Mouse (Mus musculus) heart, embryonic 16.5 days (tissue): ENCODE results near the gene Ano8. TPM values are rescaled to one million over a fixed set of nuclear protein-coding genes. Genes with fewer than 3 reads are reported as not detected.
A peak's percentile ranks its signal among the peaks of the same experiment; 100 is the strongest.

Experiments
- ATAC-seq: fragments of 200-750 bp; cut with Nextera tagmentation; replicated peaks from 2 replicates; pipeline ENCODE4 v1.8.0; 2017; ENCODE audit warnings: moderate number of reproducible peaks; ENCODE audit not compliant: insufficient read depth, low FRiP score; ENCODE audit errors: extremely low read depth
- H3K27ac ChIP-seq: fragments of 300-500 bp; sonication (generic); 2 replicates; pipeline ENCODE4 v1.5.1; 2014; ENCODE audit warnings: mild to moderate bottlenecking, low read length, control low read depth, moderate library complexity
- H3K27me3 ChIP-seq: fragments of 300-500 bp; sonication (generic); 2 replicates; pipeline ENCODE4 v1.6.1; 2014; ENCODE audit warnings: low read length, mixed read lengths; ENCODE audit not compliant: control insufficient read depth, insufficient read depth
- H3K36me3 ChIP-seq: fragments of 300-500 bp; sonication (generic); 2 replicates; pipeline ENCODE4 v1.6.1; 2014; ENCODE audit not compliant: control insufficient read depth, insufficient read depth
- H3K4me1 ChIP-seq: fragments of 300-500 bp; sonication (generic); 2 replicates; pipeline ENCODE4 v1.6.1; 2014; ENCODE audit warnings: low read length, mixed read lengths; ENCODE audit not compliant: control insufficient read depth, insufficient read depth
- H3K4me2 ChIP-seq: fragments of 300-500 bp; sonication (generic); 2 replicates; pipeline ENCODE4 v1.6.1; 2014; ENCODE audit warnings: low read depth, mild to moderate bottlenecking, control low read depth, low read length
- H3K4me3 ChIP-seq: fragments of 300-500 bp; sonication (generic); 2 replicates; pipeline ENCODE4 v1.5.1; 2014; ENCODE audit warnings: mild to moderate bottlenecking, control low read depth, low read length
- H3K9ac ChIP-seq: fragments of 300-500 bp; sonication (generic); 2 replicates; pipeline ENCODE4 v1.6.1; 2014; ENCODE audit warnings: low read length, control low read depth
- H3K9me3 ChIP-seq: fragments of 300-500 bp; sonication (generic); replicated peaks from 2 replicates; pipeline ENCODE4 v1.6.1; 2016; ENCODE audit warnings: low read length; ENCODE audit not compliant: control insufficient read depth
- WGBS: fragments of 180-500 bp; shearing (Covaris S2); extraction: QIAGEN DNeasy Blood & Tissue Kit; methylation state at CpG from one replicate; pipeline ENCODE4 v1.1.7; 2014; 5-methylcytosine and 5-hydroxymethylcytosine counted together
- polyA plus RNA-seq: library from polyadenylated mRNA; unstranded; fragments of >200 nt; fragmentation: Nextera tagmentation; extraction: Ambion mirVana; gene quantifications from 2 replicates; pipeline ENCODE4 v1.2.1, GENCODE M21; 2015

Gene Ano8
- polyA plus RNA-seq, 1 experiment from 2014 or later, result 0.37 TPM

- H3K36me3 ChIP-seq, result peaks cover 4% of the 10 kb centered on the region
Measured at GRCm38 (mm10) chr8:71476099-71476940, 9.4 kb downstream of the Ano8 start.

DNA sequence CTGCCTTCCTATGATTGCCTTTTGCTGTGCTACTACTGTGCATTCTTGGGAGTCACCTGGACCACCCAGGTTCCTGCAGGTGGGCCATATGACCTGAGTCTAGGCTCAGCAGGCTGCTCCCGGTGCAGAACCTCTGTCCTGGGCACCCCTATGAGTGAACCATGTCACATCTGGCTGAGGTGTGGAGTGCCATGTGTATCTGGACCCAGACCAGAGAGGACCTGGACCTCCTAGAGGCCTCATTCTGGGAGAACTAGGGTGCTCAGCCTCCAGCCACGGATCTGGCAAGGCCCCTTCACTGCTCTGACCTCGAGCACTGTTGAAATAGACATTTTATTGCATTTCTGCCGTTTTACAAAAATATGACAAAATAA is 10.1 kb downstream of the Ano8 start:
- Histone ChIP-seq H3K27me3 (peaks cover 2% of the 10 kb centered on the region; the same call in 1 of the 2 replicates), H3K36me3 (peaks cover 4% of the 10 kb centered on the region), H3K9me3 (no peaks in the 10 kb centered on the region), H3K27ac (peak overlapping the region; percentile 82; the same call in 1 of the 2 replicates), H3K4me2 (peak overlapping the region; percentile 70), H3K4me3 (peak overlapping the region; percentile 62), H3K4me1 (peaks cover 9% of the 10 kb centered on the region), H3K9ac (peak overlapping the region; percentile 71)
- 29% methylated on average over 4 of the region's 4 CpGs for WGBS
- ATAC-seq, result no peak

More at GRCm38 (mm10) chr8:71476099-71476940, 9.4 kb downstream of the Ano8 start:
- peak overlapping the region; percentile 71 for H3K9ac ChIP-seq
- H3K9me3 ChIP-seq, result no peaks in the 10 kb centered on the region
- peak overlapping the region; percentile 62 for H3K4me3 ChIP-seq
- ATAC-seq, result peak; percentile 75
- H3K4me2 ChIP-seq, result peak overlapping the region; percentile 70
- H3K27me3 ChIP-seq, result peaks cover 2% of the 10 kb centered on the region; the same call in 1 of the 2 replicates
- under 1% methylated on average over 117 of the region's 121 CpGs for WGBS
- peak overlapping the region; percentile 82 for H3K27ac ChIP-seq
- H3K4me1 ChIP-seq, result peaks cover 9% of the 10 kb centered on the region

GRCm38 (mm10) chr8:71474785-71475701 is 10.7 kb downstream of the Ano8 start:
- peaks cover 14% of the 10 kb centered on the region for H3K4me1 ChIP-seq
- H3K4me2 ChIP-seq, result no peak overlapping the region
- no peak for ATAC-seq
- 91% methylated on average over 25 of the region's 25 CpGs for WGBS
- H3K27me3 ChIP-seq, result peaks cover 2% of the 10 kb centered on the region; the same call in 1 of the 2 replicates
- H3K9me3 ChIP-seq, result no peaks in the 10 kb centered on the region
- no peak overlapping the region for H3K4me3 ChIP-seq
- peaks cover 4% of the 10 kb centered on the region for H3K36me3 ChIP-seq
- H3K27ac ChIP-seq, result no peak overlapping the region
- no peak overlapping the region for H3K9ac ChIP-seq

- Histone ChIP-seq H3K9ac (no peak overlapping the region), H3K36me3 (peaks cover 4% of the 10 kb centered on the region), H3K9me3 (no peaks in the 10 kb centered on the region), H3K4me2 (no peak overlapping the region), H3K4me3 (no peak overlapping the region), H3K27me3 (peaks cover 2% of the 10 kb centered on the region; the same call in 1 of the 2 replicates), H3K4me1 (peaks cover 19% of the 10 kb centered on the region), H3K27ac (no peak overlapping the region)
- no peak for ATAC-seq
- WGBS, result 90% methylated on average over 18 of the region's 18 CpGs
Measured at GRCm38 (mm10) chr8:71474344-71474743, 11.4 kb downstream of the Ano8 start.

GRCm38 (mm10) chr8:71472601-71473386 is 13.0 kb downstream of the Ano8 start:
- Histone ChIP-seq H3K36me3 (peaks cover 4% of the 10 kb centered on the region), H3K27me3 (no peaks in the 10 kb centered on the region), H3K27ac (no peak overlapping the region), H3K9ac (no peak overlapping the region), H3K4me1 (peaks cover 19% of the 10 kb centered on the region), H3K4me3 (no peak overlapping the region), H3K9me3 (no peaks in the 10 kb centered on the region), H3K4me2 (no peak overlapping the region)
- WGBS, result 86% methylated on average over 8 of the region's 8 CpGs
- ATAC-seq, result no peak

DNA sequence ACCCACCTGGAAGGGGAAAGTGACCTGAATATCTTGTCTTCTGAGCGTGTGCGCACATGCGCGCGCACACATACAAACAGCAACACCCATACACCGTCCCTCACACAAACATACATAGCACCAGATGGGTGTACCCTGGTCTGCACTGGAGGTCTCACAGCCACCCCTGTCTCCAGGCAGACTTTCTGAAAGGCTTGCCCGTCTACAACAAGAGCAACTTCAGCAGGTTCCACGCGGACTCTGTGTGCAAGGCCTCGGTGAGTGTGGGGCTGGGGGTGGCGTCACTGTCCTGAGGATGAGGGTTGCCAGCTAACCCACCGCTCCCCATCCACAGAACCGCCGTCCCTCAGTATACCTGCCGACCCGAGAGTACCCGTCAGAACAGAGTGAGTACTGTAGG is 13.9 kb downstream of the Ano8 start:
- Histone ChIP-seq H3K9ac (no peak overlapping the region), H3K4me2 (no peak overlapping the region), H3K4me3 (no peak overlapping the region), H3K27ac (no peak overlapping the region), H3K27me3 (no peaks in the 10 kb centered on the region), H3K9me3 (no peaks in the 10 kb centered on the region), H3K36me3 (peaks cover 4% of the 10 kb centered on the region), H3K4me1 (peaks cover 15% of the 10 kb centered on the region)
- 92% methylated on average over 17 of the region's 17 CpGs for WGBS
- no peak for ATAC-seq

GRCm38 (mm10) chr8:71470913-71471255 is 14.9 kb downstream of the Ano8 start:
- H3K4me2 ChIP-seq, result no peak overlapping the region
- H3K9ac ChIP-seq, result no peak overlapping the region
- 79% methylated on average over 5 of the region's 5 CpGs for WGBS
- ATAC-seq, result no peak
- H3K27me3 ChIP-seq, result no peaks in the 10 kb centered on the region
- no peaks in the 10 kb centered on the region for H3K9me3 ChIP-seq
- H3K36me3 ChIP-seq, result peaks cover 4% of the 10 kb centered on the region
- H3K4me1 ChIP-seq, result peaks cover 17% of the 10 kb centered on the region
- H3K4me3 ChIP-seq, result no peak overlapping the region
- no peak overlapping the region for H3K27ac ChIP-seq

GRCm38 (mm10) chr8:71470146-71470912 is 15.4 kb downstream of the Ano8 start:
- H3K27me3 ChIP-seq, result no peaks in the 10 kb centered on the region
- H3K27ac ChIP-seq, result no peak overlapping the region
- ATAC-seq, result no peak
- peak overlapping the region; percentile 91 for H3K9ac ChIP-seq
- peak overlapping the region; percentile 84 for H3K4me3 ChIP-seq
- peak overlapping the region; percentile 85 for H3K4me2 ChIP-seq
- no peaks in the 10 kb centered on the region for H3K9me3 ChIP-seq
- peaks cover 4% of the 10 kb centered on the region for H3K36me3 ChIP-seq
- peaks cover 19% of the 10 kb centered on the region for H3K4me1 ChIP-seq
- 82% methylated on average over 3 of the region's 3 CpGs for WGBS
